ENCODE assay signal across 13 mouse cellular contexts in the genomic region with DNA sequence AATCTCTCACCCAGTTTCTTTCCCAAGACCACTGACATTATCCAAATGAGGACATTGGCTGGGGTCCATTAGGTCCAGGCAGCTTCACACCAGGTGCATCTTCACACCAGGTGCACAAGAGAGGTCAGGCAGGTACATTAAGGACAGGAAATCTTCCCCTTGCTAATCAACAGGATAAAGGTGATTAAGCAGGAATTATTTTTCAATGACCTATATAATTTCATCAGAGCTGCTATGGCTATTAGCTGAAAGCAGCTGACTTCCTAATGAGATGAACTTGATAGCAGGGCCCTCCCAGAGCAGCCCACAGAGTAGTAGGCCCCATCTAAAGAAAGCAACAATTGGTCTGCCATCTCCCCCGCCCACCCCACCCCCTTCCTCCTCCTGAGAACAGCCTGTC. TPM values are rescaled to one million over a fixed set of nuclear protein-coding genes. Genes with fewer than 3 reads are reported as not detected.
DNase-seq lines count a peak whose midpoint lies in the region; ATAC-seq and TF ChIP-seq lines count a peak whose summit lies in the region.
"Had no signal": no experiment of that assay in that cellular context is flagged by ENCODE, and none has a peak within 500 bp of the region (broad histone marks: within the 10 kb centered on the region; RNA-seq: fewer than 3 reads in every experiment).

No protein-coding gene starts in this region.

- peaks cover 22% of the 10 kb centered on the region for H3K4me1 ChIP-seq in heart, embryonic 15.5 days (replicated peaks)
- 0 out of 2 replicates have a peak, but pooled peaks cover 4% of the 10 kb centered on the region for H3K4me1 ChIP-seq in lung, embryonic 14.5 days (ENCODE audit: insufficient read depth)
- no peaks in the 10 kb centered on the region for H3K4me1 ChIP-seq in intestine, postnatal 0 days (replicated peaks; ENCODE audit: control insufficient read depth, insufficient read depth, low read length)
- peaks cover 5% of the 10 kb centered on the region; the same call in 1 of the 2 replicates for H3K4me1 ChIP-seq in stomach, embryonic 14.5 days (ENCODE audit: control insufficient read depth, insufficient read depth, low read length)

- H3K36me3 ChIP-seq in heart, embryonic 15.5 days: no peaks in the 10 kb centered on the region
- H3K36me3 ChIP-seq in lung, embryonic 14.5 days (ENCODE audit: insufficient read depth): no peaks in the 10 kb centered on the region
- H3K36me3 ChIP-seq in intestine, postnatal 0 days (ENCODE audit: control insufficient read depth, insufficient read depth): no peaks in the 10 kb centered on the region
- H3K36me3 ChIP-seq in stomach, embryonic 14.5 days (ENCODE audit: control insufficient read depth, insufficient read depth, low read length): no peaks in the 10 kb centered on the region

- no peak overlapping the region for H3K27ac ChIP-seq in heart, embryonic 15.5 days
- no peak overlapping the region for H3K27ac ChIP-seq in lung, embryonic 14.5 days (ENCODE audit: low read depth)
- H3K27ac ChIP-seq in intestine, postnatal 0 days (ENCODE audit: low read depth, low read length): no peak overlapping the region
- no peak overlapping the region for H3K27ac ChIP-seq in stomach, embryonic 14.5 days (ENCODE audit: low read length)

- H3K4me2 ChIP-seq in heart, embryonic 15.5 days: peak overlapping the region; percentile 93
- H3K4me2 ChIP-seq in lung, embryonic 14.5 days: peak overlapping the region; percentile 82
- peak overlapping the region; percentile 72 for H3K4me2 ChIP-seq in intestine, postnatal 0 days (replicated peaks; ENCODE audit: low read depth)
- H3K4me2 ChIP-seq in stomach, embryonic 14.5 days (replicated peaks; ENCODE audit: low read depth, low read length): peak overlapping the region; percentile 85; the same call in 1 of the 2 replicates

- H3K4me3 ChIP-seq in heart, embryonic 15.5 days: peak overlapping the region; percentile 72
- peak overlapping the region; percentile 52; the same call in 1 of the 2 replicates for H3K4me3 ChIP-seq in lung, embryonic 14.5 days (ENCODE audit: low read depth, low read length)
- no peak overlapping the region for H3K4me3 ChIP-seq in intestine, postnatal 0 days (ENCODE audit: low read depth, low read length)
- no peak overlapping the region for H3K4me3 ChIP-seq in stomach, embryonic 14.5 days (ENCODE audit: low read depth, low read length)

- H3K9me3 ChIP-seq in heart, embryonic 15.5 days (replicated peaks): no peaks in the 10 kb centered on the region
- no peaks in the 10 kb centered on the region for H3K9me3 ChIP-seq in lung, embryonic 14.5 days (ENCODE audit: low read depth, low read length)
- no peaks in the 10 kb centered on the region for H3K9me3 ChIP-seq in intestine, postnatal 0 days (ENCODE audit: control insufficient read depth)
- no peaks in the 10 kb centered on the region for H3K9me3 ChIP-seq in stomach, embryonic 14.5 days (ENCODE audit: control insufficient read depth, low read depth, low read length)

- intact Hi-C loops in heart, postnatal 36 days (cut with DNase I): loop anchor here (5.0 kb wide), 1 partner anchor 44 kb away; no protein-coding TSS in a partner anchor

- no peak for DNase-seq in heart, postnatal 36 days
- DNase-seq in lung, embryonic 14.5 days: no peak
- DNase-seq in lung, adult 18-20 months: no peak
- DNase-seq in thymus, postnatal 14 days: no peak
- DNase-seq: cerebellum, postnatal 14 days; kidney, postnatal 25 days; lung, adult 2 months had no signal

- no peak overlapping the region for H3K9ac ChIP-seq in heart, embryonic 15.5 days
- no peak overlapping the region for H3K9ac ChIP-seq in lung, embryonic 14.5 days
- H3K9ac ChIP-seq in intestine, postnatal 0 days (ENCODE audit: low read depth, low read length): no peak overlapping the region
- H3K9ac ChIP-seq in stomach, embryonic 14.5 days (replicated peaks; ENCODE audit: low read depth, low read length): no peak overlapping the region

- ATAC-seq in heart, embryonic 15.5 days (replicated peaks; ENCODE audit: insufficient number of reproducible peaks, insufficient read depth, low FRiP score, low read depth): no peak
- ATAC-seq in lung, embryonic 14.5 days (ENCODE audit: insufficient read depth): no peak
- no peak for ATAC-seq in intestine, postnatal 0 days
- ATAC-seq in stomach, embryonic 14.5 days (ENCODE audit: insufficient number of reproducible peaks, insufficient read depth, low FRiP score, low read depth): no peak
- no peak for ATAC-seq in frontal cortex, adult (ENCODE audit: low TSS enrichment)

- H3K27me3 ChIP-seq in heart, embryonic 15.5 days: no peaks in the 10 kb centered on the region
- no peaks in the 10 kb centered on the region for H3K27me3 ChIP-seq in lung, embryonic 14.5 days (ENCODE audit: insufficient read depth, low read length)
- H3K27me3 ChIP-seq in intestine, postnatal 0 days (replicated peaks; ENCODE audit: control insufficient read depth, insufficient read depth, low read length): no peaks in the 10 kb centered on the region
- H3K27me3 ChIP-seq in stomach, embryonic 14.5 days (ENCODE audit: control insufficient read depth, insufficient read depth, low read length): no peaks in the 10 kb centered on the region

- no peak for TF ChIP-seq CTCF in lung, embryonic 14.5 days (IDR thresholded peaks at IDR 0.05; ENCODE audit: low read depth)
- no peak for TF ChIP-seq CTCF in intestine, postnatal 0 days (IDR thresholded peaks at IDR 0.05; ENCODE audit: low read depth)

- WGBS in heart, embryonic 15.5 days: 41% methylated on average over 1 of the region's 1 CpGs
- WGBS in lung, embryonic 14.5 days: 55% methylated on average over 1 of the region's 1 CpGs
- 86% methylated on average over 1 of the region's 1 CpGs for WGBS in intestine, postnatal 0 days
- 67% methylated on average over 1 of the region's 1 CpGs for WGBS in stomach, embryonic 14.5 days

RNA-seq across cellular contexts. Expression of gene Glt28d2, which starts 1.4 kb away (rescaled TPM):
- 2.6 and 2.8 TPM in 2 replicates for polyA plus RNA-seq in heart, embryonic 15.5 days (2015; fragmentation: Nextera tagmentation; extraction: Ambion mirVana)
- total RNA-seq in heart, postnatal 36 days (2021): 1 to 10 TPM; 4.1 to 4.7 TPM
- 1.4 and 1.8 TPM in 2 replicates for polyA plus RNA-seq in lung, embryonic 14.5 days (2014; fragmentation: Nextera tagmentation; extraction: Ambion mirVana)
- 2.6 and 3.3 TPM in 2 replicates for polyA plus RNA-seq in intestine, postnatal 0 days (2015; fragmentation: Nextera tagmentation; extraction: Ambion mirVana)
- 2.5 and 3.2 TPM in 2 replicates for polyA plus RNA-seq in stomach, embryonic 14.5 days (2014; fragmentation: Nextera tagmentation; extraction: Ambion mirVana)

RNA-seq across cellular contexts. Expression of gene Gm37240, which starts 1.4 kb away (rescaled TPM):
- polyA plus RNA-seq in heart, embryonic 15.5 days (2015; fragmentation: Nextera tagmentation; extraction: Ambion mirVana): 12.7 and 14.1 TPM in 2 replicates
- total RNA-seq in heart, postnatal 36 days (2021): 10 to 100 TPM; 35.9 to 45.6 TPM
- polyA plus RNA-seq in lung, embryonic 14.5 days (2014; fragmentation: Nextera tagmentation; extraction: Ambion mirVana): 4.5 and 4.8 TPM in 2 replicates
- 3.3 and 4.5 TPM in 2 replicates for polyA plus RNA-seq in intestine, postnatal 0 days (2015; fragmentation: Nextera tagmentation; extraction: Ambion mirVana)
- 9.6 and 11.1 TPM in 2 replicates for polyA plus RNA-seq in stomach, embryonic 14.5 days (2014; fragmentation: Nextera tagmentation; extraction: Ambion mirVana)
- total RNA-seq: hematopoietic stem cell, adult 5-6 weeks had no signal
- polyA plus RNA-seq: neural tube, embryonic 14.5 days had no signal

Comparison
In these comparisons a context has a peak if more than half of its experiments do, and no peak if none do; other contexts are left out.
1. H3K4me3 ChIP-seq: peak in heart, embryonic 15.5 days (single experiment) and lung, embryonic 14.5 days (single experiment); none in intestine, postnatal 0 days (single experiment) and stomach, embryonic 14.5 days (single experiment).
2. Peak in every context shown above with its lines, with median percentiles within 50 percentile points of each other: H3K4me2 ChIP-seq.